In genomic region chr9:78702509-78703239, GRCm38 (mm10) we compare ENCODE assay signal across 32 mouse cellular contexts.
DNase-seq lines count a peak whose midpoint lies in the region; ATAC-seq lines count a peak whose summit lies in the region.
"Had no signal": no experiment of that assay in that cellular context is flagged by ENCODE, and none has a peak within 500 bp of the region (broad histone marks: within the 10 kb centered on the region; RNA-seq: fewer than 3 reads in every experiment).

No protein-coding gene starts in this region.

- peaks cover 9% of the 10 kb centered on the region for H3K9me3 ChIP-seq in kidney, embryonic 16.5 days (ENCODE audit: low read length)
- peaks cover 3% of the 10 kb centered on the region; the same call in 1 of the 2 replicates for H3K9me3 ChIP-seq in lung, embryonic 16.5 days (ENCODE audit: control insufficient read depth, low read length)
- H3K9me3 ChIP-seq in stomach, embryonic 16.5 days (replicated peaks; ENCODE audit: control insufficient read depth, low read length) = 0 out of 2 replicates have a peak, but pooled peaks cover 7% of the 10 kb centered on the region
- H3K9me3 ChIP-seq in liver, embryonic 11.5 days (ENCODE audit: control insufficient read depth, low read length) = no peaks in the 10 kb centered on the region
- H3K9me3 ChIP-seq: liver, embryonic 15.5 days had no signal

- DNase-seq in cerebellum, postnatal 10 days = peak; percentile 14 to 31
- no peak for DNase-seq in cerebellum, postnatal 4 days (ENCODE audit: low spot score in 2 of 2)
- DNase-seq in kidney, adult 11 months = no peak
- no peak for DNase-seq in lung, postnatal 10 days
- no peak for DNase-seq in liver, embryonic 11.5 days (ENCODE audit: low spot score)
- DNase-seq: adrenal gland, adult 2 months; adrenal gland, postnatal 36 days; cerebellum, adult 2 months; cerebellum, postnatal 36 days; gastrocnemius, postnatal 25 days; heart, adult 18-20 months; heart, postnatal 36 days; kidney, adult 9 months; layer of hippocampus, postnatal 36 days; liver; lung, postnatal 14 days; right cerebral cortex, adult 18-20 months; spleen, adult 18-20 months; thymus, postnatal 14 days had no signal

- no peak overlapping the region for H3K4me2 ChIP-seq in kidney, embryonic 16.5 days (replicated peaks; ENCODE audit: low read depth, low read length)
- no peak overlapping the region for H3K4me2 ChIP-seq in lung, embryonic 16.5 days (ENCODE audit: low read depth, low read length)
- H3K4me2 ChIP-seq in stomach, embryonic 16.5 days (ENCODE audit: low read depth, low read length) = no peak overlapping the region
- no peak overlapping the region for H3K4me2 ChIP-seq in liver, embryonic 11.5 days
- H3K4me2 ChIP-seq: forebrain, embryonic 15.5 days; heart, embryonic 11.5 days; hindbrain, embryonic 13.5 days; liver, embryonic 15.5 days; neural tube, embryonic 12.5 days had no signal

- no peak for ATAC-seq in kidney, embryonic 16.5 days (ENCODE audit: low FRiP score, low TSS enrichment)
- 0 out of 2 replicates have a peak, but pooled peaks have one; percentile 15 for ATAC-seq in lung, embryonic 16.5 days (ENCODE audit: low read depth)
- peak; percentile 72; the same call in 1 of the 2 replicates for ATAC-seq in stomach, embryonic 16.5 days (ENCODE audit: insufficient read depth, low FRiP score)
- no peak for ATAC-seq in liver, embryonic 11.5 days (replicated peaks; ENCODE audit: low FRiP score)
- ATAC-seq: activated CD4-positive, CD25-positive, alpha-beta regulatory T cell, adult 4 months; forebrain, embryonic 15.5 days had no signal

- H3K27me3 ChIP-seq in kidney, embryonic 16.5 days (ENCODE audit: insufficient read depth, low read length) = no peaks in the 10 kb centered on the region
- no peaks in the 10 kb centered on the region for H3K27me3 ChIP-seq in lung, embryonic 16.5 days (ENCODE audit: control insufficient read depth, insufficient read depth, low read depth, low read length)
- H3K27me3 ChIP-seq in stomach, embryonic 16.5 days (ENCODE audit: control insufficient read depth, insufficient read depth, low read length) = no peaks in the 10 kb centered on the region
- no peaks in the 10 kb centered on the region for H3K27me3 ChIP-seq in liver, embryonic 11.5 days (replicated peaks; ENCODE audit: control insufficient read depth, insufficient read depth, low read length)
- H3K27me3 ChIP-seq: CH12.LX; forebrain, embryonic 15.5 days; hindbrain, embryonic 13.5 days; liver, embryonic 15.5 days; neural tube, embryonic 12.5 days had no signal

- no peak overlapping the region for H3K9ac ChIP-seq in kidney, embryonic 16.5 days (replicated peaks; ENCODE audit: low read length)
- H3K9ac ChIP-seq in lung, embryonic 16.5 days (ENCODE audit: low read length) = no peak overlapping the region
- no peak overlapping the region for H3K9ac ChIP-seq in stomach, embryonic 16.5 days (ENCODE audit: low read length)
- no peak overlapping the region for H3K9ac ChIP-seq in liver, embryonic 11.5 days (ENCODE audit: low read depth, low read length)
- H3K9ac ChIP-seq: forebrain, embryonic 15.5 days; hindbrain, embryonic 13.5 days; liver, embryonic 15.5 days; neural tube, embryonic 12.5 days had no signal

- 0 out of 2 replicates have a peak, but pooled peaks cover 3% of the 10 kb centered on the region for H3K36me3 ChIP-seq in kidney, embryonic 16.5 days (ENCODE audit: insufficient read depth, low read length)
- 0 out of 2 replicates have a peak, but pooled peaks cover 2% of the 10 kb centered on the region for H3K36me3 ChIP-seq in lung, embryonic 16.5 days (ENCODE audit: control insufficient read depth, insufficient read depth, low read length)
- H3K36me3 ChIP-seq in stomach, embryonic 16.5 days (ENCODE audit: control insufficient read depth, insufficient read depth, low read length) = no peaks in the 10 kb centered on the region
- no peaks in the 10 kb centered on the region for H3K36me3 ChIP-seq in liver, embryonic 11.5 days (ENCODE audit: control insufficient read depth, insufficient read depth, low read length)
- H3K36me3 ChIP-seq: forebrain, embryonic 10.5 days; forebrain, embryonic 15.5 days; liver, embryonic 15.5 days; midbrain, embryonic 10.5 days; neural tube, embryonic 12.5 days had no signal

- no peaks in the 10 kb centered on the region for H3K4me1 ChIP-seq in kidney, embryonic 16.5 days (ENCODE audit: insufficient read depth, low read length)
- no peaks in the 10 kb centered on the region for H3K4me1 ChIP-seq in lung, embryonic 16.5 days (replicated peaks; ENCODE audit: control insufficient read depth, insufficient read depth, low read length)
- H3K4me1 ChIP-seq in stomach, embryonic 16.5 days (ENCODE audit: control insufficient read depth, insufficient read depth, low read length) = no peaks in the 10 kb centered on the region
- H3K4me1 ChIP-seq in liver, embryonic 11.5 days (replicated peaks; ENCODE audit: control insufficient read depth, insufficient read depth, low read length) = no peaks in the 10 kb centered on the region
- H3K4me1 ChIP-seq: forebrain, embryonic 10.5 days; forebrain, embryonic 15.5 days; hindbrain, embryonic 13.5 days; liver, embryonic 15.5 days; midbrain, embryonic 10.5 days; neural tube, embryonic 12.5 days had no signal

- WGBS in kidney, embryonic 16.5 days = 82% methylated on average over 12 of the region's 12 CpGs
- 75% methylated on average over 12 of the region's 12 CpGs for WGBS in lung, embryonic 16.5 days
- 58% methylated on average over 12 of the region's 12 CpGs for WGBS in stomach, embryonic 16.5 days
- 85% methylated on average over 12 of the region's 12 CpGs for WGBS in liver, embryonic 11.5 days

- H3K27ac ChIP-seq in kidney, embryonic 16.5 days (ENCODE audit: low read length) = 0 out of 2 replicates have a peak overlapping the region, but pooled peaks have one; percentile 9
- H3K27ac ChIP-seq in lung, embryonic 16.5 days (ENCODE audit: low read length) = no peak overlapping the region
- peak overlapping the region; percentile 73 for H3K27ac ChIP-seq in stomach, embryonic 16.5 days (ENCODE audit: low read length)
- no peak overlapping the region for H3K27ac ChIP-seq in liver, embryonic 11.5 days (ENCODE audit: low read depth, low read length)
- H3K27ac ChIP-seq: forebrain, embryonic 10.5 days; forebrain, embryonic 15.5 days; hindbrain, embryonic 13.5 days; liver, embryonic 15.5 days; midbrain, embryonic 10.5 days; neural tube, embryonic 12.5 days had no signal

- no peak overlapping the region for H3K4me3 ChIP-seq in kidney, embryonic 16.5 days (ENCODE audit: low read length)
- H3K4me3 ChIP-seq in lung, embryonic 16.5 days (ENCODE audit: low read length) = no peak overlapping the region
- H3K4me3 ChIP-seq in stomach, embryonic 16.5 days (replicated peaks; ENCODE audit: low read length) = no peak overlapping the region
- no peak overlapping the region for H3K4me3 ChIP-seq in liver, embryonic 11.5 days (ENCODE audit: low read depth, low read length)
- H3K4me3 ChIP-seq: forebrain, embryonic 10.5 days; forebrain, embryonic 15.5 days; hindbrain, embryonic 13.5 days; liver, embryonic 15.5 days; midbrain, embryonic 10.5 days; myocyte; neural tube, embryonic 12.5 days had no signal

Comparison
In these comparisons a context has a peak if more than half of its experiments do, and no peak if none do; other contexts are left out.
1. DNase-seq: peak in cerebellum, postnatal 10 days (2 of 2); none in cerebellum, postnatal 4 days (0 of 2), kidney, adult 11 months (single experiment), lung, postnatal 10 days (single experiment) and liver, embryonic 11.5 days (single experiment).
2. ATAC-seq: peak in lung, embryonic 16.5 days (single experiment) and stomach, embryonic 16.5 days (single experiment); none in kidney, embryonic 16.5 days (single experiment) and liver, embryonic 11.5 days (single experiment).
3. H3K27ac ChIP-seq: peak in kidney, embryonic 16.5 days (single experiment) and stomach, embryonic 16.5 days (single experiment); none in lung, embryonic 16.5 days (single experiment) and liver, embryonic 11.5 days (single experiment).